Mouse (Mus musculus): ENCODE measurements around the gene Aqp8.
A peak's percentile ranks its signal among the peaks of the same experiment; 100 is the strongest.

Gene Aqp8

DNA sequence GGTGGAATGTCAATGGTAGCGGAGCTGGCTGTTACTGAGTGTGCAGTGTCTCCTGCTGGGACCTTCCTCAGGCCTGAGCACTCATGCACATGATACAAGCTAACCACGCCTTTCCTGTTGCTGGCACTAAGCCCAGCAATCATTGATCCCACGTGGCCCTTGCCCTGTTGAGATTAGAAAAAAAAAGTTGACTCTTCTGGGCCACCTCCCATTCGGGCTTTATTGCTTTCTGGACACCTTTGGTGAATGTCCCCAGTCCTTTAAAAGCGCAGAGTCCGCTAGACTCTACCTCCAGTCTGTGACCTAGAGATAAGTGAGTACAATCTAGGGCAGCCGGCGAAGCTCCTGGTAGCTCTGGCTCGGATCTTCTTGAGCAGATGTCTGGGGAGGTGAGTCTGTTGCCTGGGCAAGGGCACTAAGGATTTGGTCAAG lies at the start of gene Aqp8:
TSS of gene Aqp8 (plus strand) at position 222 of the 432 bp plus-strand sequence.
- peak; percentile 95 for DNase-seq (ENCODE audit: low read depth)

DNA sequence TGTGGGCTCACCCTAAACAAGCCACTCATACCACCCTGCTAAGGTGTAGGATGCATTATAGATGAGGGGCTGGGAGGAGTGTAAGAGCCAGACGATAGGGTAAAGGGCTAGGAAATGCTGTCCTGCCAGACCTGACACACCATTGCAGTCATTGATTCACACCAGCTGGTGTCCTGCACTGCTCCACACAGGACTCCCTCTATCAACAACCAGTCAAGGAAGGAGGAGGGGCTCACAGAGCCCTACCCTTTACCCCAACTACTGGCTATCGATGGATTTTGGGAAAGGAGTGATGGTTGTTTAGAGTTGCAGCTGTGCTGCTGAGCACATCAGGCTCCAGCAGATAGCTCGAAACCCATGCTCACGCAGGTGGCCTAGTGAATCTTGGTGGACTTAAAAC lies 45.3 kb upstream of the Aqp8 start:
- no peak for DNase-seq (ENCODE audit: low read depth)

DNA sequence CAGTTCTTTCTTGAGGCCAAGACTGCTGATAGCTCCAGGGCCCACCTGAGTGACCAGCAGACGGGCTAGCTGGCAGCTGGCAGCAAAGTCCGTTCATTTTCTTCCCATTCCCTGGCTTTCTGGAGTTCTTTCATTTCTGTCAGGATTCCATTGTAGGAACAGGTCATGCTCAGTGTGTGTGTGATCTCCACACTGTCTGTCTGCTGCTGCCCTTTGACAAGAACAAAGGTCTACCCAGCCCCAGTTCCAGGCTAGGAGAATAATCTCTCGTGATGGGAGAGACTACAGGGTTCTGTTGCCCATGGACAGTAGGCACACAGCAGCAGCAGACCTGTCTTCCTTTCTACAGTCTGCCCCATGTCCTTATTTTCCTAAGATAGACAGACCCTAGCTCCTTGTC lies 44.4 kb upstream of the Aqp8 start:
- DNase-seq (ENCODE audit: low read depth): no peak

DNA sequence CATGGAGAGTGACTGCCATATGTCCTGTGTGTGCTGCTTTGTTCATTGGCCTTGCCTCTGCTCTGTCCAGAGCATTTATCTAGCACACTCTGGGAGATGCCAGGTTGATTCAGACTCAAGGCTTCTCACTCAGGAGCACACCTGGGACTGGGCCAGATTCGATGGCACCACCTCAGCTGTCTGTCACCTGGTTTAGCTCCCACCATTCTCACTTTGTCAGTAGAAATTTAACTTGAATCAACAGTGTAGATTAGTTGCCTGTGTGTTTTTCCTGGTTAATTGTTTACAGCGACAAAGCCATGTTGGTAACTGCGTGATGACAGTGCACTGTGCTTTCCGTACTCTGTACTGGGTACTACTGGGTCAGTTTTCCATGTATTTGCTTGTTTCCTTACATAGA lies 42.1 kb upstream of the Aqp8 start:
- DNase-seq (ENCODE audit: low read depth): no peak

DNA sequence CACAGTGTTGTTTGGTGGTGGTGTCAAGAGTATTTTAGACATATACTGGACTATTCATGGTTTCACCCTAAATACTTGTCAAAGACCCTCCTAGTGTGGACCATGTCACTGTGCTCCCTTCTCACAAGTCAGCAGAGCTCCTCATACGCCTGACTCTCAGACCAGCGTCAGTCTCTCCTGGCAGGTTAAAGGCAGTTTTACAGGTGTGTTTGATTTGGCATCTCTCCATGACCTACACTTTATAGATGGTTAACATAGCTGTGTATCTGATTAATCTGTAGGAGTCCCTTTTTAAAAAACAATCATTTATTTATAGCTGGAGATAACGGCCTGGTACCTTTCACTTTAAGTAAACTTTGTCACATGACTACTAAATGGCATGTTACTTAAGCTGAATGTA lies 40.1 kb upstream of the Aqp8 start:
- DNase-seq (ENCODE audit: low read depth): no peak

DNA sequence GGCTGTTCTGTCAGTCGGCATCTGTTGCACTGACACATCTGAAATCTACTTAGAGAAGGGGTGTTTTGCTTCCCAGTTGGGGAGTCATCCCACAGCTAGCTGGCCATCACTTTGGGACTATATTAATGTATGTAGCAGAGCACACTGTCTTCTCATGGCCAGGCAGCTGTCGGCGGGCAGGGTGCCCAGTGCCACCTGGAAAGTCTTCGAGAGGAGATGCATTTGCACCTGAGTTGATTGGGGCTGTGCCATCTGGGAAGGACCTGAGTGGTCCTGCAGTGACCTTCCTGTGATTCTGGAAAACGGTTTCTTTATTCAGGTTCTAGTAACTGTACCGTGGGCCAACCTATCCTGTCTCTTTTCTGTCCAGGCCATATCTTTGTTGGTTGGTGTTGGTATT lies 37.8 kb upstream of the Aqp8 start:
- no peak for DNase-seq (ENCODE audit: low read depth)

DNA sequence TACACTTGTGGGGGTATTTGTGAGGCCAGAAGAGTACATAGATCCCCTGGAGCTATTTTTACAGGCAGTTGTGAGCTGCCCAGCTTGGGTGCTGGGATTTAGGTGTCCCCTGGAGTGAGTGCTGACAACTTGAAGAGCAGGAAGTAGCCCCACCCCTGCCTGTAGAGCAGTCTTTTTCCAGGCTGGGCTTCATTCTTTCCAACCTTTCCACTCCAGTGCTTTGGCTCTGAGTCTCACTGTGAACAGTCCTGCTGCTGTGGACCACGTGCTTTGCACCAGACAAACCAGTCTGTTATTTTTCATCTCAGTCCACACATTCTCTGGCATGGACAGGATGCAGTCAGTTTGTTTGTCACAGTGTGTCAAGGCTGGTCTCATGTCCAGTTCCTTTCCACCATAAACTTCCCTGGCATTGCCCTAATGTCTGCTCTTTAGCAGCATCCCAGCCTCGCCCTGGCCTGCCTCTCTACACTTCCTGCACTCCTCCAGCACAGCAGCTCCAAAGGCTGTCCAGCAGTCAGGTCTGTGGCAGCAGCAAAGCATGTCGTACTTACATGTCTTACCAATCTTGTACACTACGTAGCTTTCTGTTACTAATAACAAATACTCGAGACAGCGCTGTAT lies 36.8 kb upstream of the Aqp8 start:
- DNase-seq (ENCODE audit: low read depth): no peak

DNA sequence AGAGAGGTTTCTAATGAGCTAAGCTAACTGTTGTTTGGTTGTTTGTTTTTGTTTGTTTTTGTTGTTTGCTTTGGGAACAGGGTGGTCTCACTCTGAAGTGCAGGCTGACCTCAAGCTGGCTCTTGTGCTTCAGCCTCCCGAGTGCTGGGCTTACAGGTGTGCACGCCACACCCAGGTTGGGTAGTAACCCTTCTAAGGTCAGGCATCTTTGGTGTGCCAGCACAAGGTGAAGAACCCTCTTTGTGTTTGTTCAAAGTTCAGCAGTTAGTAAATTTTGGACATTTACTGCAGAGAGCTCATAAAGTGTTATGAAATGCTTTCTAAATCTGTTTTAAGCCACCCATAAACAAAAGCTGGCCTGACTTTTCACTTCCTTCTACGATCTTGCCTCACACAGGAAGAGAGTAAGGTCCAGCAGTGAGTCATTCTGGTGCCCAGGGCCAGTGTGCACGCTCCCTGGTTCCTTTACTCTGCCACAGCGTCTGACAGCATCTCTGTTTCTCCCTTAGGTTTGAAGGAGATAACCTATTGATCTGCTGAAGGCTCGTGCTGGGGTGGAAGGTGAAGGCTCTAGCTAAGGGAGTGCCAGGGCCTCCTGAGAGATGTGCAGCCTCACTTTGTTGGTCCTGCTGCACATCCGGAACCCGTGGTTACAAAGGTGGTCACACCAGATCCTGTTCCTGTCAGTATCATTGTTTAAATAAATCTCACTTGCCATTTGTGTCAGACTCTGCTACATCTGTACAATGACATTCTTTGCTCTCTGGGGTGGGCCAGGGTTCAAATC lies 32.3 kb upstream of the Aqp8 start:
- no peak for DNase-seq (ENCODE audit: low read depth)

DNA sequence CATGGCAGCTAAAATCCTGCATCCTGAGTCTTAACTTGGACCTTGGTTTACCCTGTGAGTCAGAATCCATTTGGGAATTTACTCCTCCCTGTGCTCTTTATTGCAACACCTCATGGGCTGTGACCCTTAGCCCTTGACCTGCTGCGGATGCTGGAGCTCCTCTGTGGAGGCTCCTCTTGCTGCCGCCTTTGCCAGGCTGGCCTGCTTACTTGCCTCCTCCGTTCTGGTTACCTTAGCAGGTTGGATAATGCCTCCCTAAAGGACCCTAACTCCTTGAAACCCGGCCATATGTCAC lies 31.7 kb upstream of the Aqp8 start:
- no peak for DNase-seq (ENCODE audit: low read depth)

DNA sequence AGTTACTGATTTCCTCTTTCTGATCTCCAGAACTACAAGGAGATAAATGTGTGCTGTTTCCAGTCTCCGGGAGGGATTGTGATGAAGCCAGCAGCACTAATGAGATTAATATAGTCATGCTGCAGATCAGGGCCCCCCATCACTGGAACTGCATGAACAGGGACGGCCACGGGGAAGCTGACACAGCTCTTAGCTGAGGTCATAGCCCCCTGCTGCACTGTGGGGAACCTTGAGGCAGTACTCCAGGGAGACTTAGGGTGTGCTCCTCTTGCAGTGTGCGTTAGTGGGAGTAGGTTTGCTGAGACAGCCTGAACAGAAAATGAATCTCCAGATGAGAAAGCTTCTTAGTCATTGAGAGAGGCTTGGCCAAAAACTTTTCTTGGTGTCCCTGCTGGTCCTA lies 30.9 kb upstream of the Aqp8 start:
- DNase-seq (ENCODE audit: low read depth): no peak

DNA sequence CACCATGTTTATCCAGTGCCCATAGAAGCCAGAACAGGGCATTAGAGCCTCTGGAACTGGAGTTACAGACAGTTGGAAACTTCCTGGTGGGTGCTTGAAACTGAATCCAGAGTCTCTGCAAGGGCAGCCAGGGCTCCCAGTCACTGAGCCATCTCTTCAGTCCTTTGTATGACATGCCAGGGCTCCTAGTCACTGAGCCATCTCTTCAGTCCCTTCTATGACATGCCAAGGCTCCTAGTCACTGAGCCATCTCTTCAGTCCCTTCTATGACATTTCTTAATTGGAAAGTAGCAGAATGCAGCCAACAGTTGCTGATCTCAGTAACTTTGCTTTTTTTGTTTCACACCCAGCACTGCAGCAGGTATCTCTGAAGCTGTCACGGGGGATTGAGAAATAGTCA lies 20.0 kb upstream of the Aqp8 start:
- no peak for DNase-seq (ENCODE audit: low read depth)

DNA sequence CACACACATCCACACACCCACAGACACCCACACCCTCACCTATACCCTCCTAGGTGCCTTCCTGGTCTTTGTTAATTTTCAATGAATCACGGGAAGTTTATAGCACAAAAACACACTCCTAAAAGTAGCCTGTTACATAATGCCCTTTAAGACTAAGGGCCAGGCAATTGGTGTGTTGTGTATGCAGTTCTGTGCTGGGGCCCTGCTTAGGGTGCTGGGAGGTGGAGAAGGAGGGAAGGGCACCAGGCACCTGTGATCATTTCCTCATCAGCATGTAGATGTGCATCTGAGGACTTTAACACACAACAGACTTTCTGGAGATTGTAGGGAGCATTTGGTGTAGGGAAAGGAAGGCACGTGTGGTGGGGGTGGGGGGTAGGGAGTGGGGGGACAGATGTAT lies 13.3 kb upstream of the Aqp8 start:
- no peak for DNase-seq (ENCODE audit: low read depth)

DNA sequence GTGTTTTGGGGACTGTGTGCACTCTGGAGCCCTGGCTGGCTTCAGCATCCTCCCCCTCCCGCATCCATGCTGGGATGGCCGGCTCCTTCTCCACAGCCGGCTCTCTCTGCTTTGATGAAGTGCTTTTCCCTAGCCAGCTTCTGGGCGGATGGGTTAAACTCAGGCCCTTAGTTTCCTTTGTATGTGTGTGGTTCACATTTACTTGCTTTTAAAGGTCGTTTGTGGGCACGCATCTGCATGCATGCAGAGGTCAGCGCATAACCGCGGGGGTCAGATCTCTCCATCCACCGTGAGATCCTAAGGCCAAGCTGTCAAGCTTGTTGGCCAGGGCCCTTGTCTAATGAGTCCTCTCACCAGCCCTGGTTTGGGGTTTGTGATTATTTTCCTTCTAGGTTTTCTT lies 12.4 kb upstream of the Aqp8 start:
- DNase-seq (ENCODE audit: low read depth): no peak

DNA sequence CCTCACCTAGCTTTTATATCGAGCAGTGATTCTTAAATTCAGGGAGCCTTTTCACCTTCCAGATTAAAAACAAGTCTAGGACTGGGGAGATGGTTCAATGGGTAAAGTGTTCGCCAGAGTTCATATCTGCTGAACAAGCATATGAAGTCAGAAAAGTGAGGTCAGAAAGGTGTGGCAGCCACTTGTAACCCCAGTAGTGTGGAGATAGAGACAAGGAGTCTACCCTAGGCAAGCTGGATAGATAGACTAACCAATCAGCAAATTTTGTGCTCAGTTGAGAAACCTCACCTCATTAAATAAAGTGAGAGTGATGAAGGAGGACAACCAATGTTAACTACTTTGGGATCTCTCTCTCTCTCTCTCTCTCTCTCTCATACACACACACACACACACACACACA lies 11.6 kb upstream of the Aqp8 start:
- no peak for DNase-seq (ENCODE audit: low read depth)

DNA sequence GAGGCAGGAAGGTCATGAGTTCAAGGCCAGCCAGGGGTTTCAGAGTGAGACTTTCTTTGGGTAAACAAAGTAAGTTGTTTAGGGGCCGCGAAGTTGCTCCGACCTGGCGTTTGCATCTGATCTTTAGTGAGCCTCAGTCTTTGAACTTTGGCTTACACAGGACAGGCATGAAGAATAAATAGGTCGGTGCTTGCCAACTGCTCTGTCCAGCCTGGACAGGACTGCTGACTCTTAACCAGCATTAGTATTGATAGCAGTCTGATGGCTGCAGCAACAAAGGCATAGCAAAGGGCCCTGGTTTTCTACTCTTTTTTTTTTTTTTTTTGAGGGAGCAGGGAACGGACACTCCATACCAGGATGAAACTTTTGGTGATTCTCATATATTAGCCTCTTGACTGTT lies 9.5 kb upstream of the Aqp8 start:
- DNase-seq (ENCODE audit: low read depth): no peak

DNA sequence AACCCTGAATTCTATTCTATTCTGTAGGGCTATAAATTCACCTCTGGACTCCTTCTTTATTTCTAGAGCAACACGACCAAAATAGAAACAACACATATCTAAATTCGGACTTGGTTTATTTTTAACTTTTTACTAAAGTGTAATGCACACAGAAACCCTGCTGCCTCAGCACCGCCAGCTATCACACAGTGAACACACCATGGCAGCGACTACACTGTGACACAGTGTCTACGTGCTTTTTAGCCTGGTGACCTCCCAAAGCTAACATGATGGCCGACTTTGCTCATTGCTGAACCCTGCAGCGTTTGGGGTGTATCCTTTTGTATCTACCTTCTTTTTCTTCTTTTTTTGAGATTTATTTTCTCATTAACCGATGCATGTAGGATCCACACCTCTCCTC lies 9.0 kb upstream of the Aqp8 start:
- DNase-seq (ENCODE audit: low read depth): no peak

DNA sequence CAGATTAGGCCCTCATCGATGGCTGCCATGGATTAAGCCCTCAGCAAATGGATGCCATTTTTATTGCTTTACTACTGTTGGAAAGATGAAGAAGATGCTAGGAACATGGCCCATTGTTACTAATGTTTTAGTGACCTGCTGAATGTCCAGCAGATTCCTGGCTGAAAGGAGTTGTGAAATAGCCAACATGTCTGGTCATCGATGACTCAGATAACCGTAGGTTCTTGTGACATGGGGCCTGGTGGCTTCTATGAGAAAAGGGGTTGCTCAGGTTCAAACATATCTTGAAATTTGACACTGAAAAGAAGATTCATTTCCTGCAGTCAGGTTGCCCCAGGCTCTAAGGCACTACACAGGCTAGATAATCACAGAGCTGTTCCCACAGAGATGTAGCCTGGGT lies 7.0 kb upstream of the Aqp8 start:
- DNase-seq (ENCODE audit: low read depth): no peak

DNA sequence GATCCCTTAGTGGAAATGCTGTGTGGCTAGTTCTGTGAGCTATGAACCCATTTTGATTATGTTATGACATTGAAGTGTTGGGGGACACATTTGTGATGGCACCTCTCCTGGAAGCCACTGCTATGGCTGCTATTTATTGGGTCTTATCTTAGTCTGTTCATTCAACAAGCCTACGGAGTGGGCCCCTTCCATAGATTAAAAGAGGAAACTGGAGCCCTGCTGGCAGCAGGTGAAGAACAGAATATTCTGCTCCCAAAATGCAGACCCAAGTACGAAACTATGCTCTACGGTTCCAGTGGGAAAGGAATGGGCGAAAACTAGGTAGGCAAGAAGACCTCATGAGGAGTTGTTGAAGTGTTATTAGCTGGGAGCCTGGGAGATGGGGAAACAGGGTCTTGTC lies 3.8 kb upstream of the Aqp8 start:
- DNase-seq (ENCODE audit: low read depth): no peak

DNA sequence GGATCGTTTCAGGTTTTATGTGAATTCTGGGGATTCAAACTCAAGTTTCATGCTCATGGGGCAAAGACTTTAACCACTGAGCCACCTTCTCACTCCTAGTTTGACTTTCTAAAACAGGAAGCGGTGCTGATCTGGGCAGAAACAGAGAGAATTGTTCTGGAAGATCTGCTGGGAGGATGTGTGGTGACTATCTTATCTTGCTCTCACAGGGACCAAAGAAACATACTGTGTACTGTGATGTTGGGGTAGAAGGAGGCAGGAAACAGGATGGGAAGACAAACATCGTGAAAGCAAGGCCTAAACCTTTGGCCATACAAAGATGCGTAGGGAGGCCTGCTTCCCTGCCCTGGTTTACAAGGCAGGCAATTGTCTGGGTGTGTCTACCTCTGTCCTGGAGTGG lies 2.8 kb upstream of the Aqp8 start:
- DNase-seq (ENCODE audit: low read depth): peak; percentile 67

DNA sequence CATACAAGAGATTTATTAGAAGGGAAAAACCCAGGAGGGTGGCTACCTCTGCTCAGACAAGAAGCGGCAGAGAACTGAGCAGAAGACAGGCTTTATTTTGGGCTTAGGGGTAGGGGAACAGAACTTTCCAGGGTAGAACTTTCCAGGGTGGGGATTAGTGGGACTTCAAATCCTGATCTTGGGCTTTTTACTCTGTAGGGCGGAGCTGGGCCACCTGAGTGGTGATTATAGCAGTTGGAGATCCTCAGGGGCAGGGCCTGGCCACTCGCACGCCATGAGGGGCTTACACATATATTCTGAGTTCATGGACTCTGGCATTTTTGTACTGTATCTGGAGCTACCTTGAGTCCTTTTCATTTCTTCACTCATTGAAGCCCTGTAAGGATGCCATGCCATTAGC lies 775 bp upstream of the Aqp8 start:
- DNase-seq (ENCODE audit: low read depth): no peak

DNA sequence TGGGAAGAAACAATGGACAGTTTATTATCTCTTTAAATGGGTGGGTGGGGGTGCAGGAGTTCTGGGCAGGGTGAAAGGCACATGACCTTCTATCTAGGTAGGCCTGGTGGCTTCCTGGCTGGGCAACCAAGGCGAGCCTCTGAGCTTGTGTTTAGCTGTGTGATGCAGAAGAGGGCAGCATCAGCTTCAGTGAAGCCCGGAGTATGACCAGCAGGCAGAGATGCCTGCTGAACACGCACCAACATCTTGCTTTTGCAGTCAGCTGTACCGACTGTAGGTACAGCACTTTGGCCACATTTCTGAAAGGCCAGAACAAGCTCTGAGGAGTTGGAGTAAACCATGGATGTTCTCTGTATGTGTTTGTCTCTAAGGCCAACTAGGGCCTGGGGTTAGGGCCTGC lies 1.5 kb downstream of the Aqp8 start:
- DNase-seq (ENCODE audit: low read depth): no peak

DNA sequence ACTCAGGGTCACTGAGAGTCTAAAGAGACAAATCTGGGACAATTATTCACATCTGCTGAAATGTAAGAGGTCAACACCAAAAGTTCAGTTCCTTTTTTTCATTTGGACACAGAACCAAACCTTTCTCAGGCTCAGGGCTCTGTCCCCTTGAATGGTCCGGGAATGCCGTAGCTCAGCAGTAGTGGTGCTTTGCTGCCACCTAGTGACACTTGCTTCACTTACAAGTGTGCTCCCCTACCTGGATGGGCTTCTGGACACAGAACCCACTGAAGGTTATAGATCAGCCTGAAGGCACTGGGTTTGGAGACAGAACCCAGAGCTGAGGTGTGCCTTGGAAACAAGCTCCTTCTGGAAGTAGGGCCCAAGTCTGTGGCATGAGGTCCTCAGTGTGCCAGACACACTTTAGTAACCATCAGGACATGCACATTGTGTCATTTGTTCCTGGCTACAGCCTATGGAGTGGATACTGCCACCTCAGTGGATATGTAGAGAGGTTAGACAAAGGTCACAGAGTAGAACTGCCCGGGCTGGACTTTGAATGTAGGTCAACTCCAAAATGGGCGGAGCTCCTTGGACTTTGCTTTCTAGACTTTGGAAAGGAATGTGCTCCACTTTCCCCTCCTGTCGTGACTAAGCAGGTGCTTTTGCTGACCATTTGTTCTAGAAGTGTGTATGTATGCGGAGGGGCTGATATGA lies 3.7 kb downstream of the Aqp8 start:
- DNase-seq (ENCODE audit: low read depth): peak; percentile 46

DNA sequence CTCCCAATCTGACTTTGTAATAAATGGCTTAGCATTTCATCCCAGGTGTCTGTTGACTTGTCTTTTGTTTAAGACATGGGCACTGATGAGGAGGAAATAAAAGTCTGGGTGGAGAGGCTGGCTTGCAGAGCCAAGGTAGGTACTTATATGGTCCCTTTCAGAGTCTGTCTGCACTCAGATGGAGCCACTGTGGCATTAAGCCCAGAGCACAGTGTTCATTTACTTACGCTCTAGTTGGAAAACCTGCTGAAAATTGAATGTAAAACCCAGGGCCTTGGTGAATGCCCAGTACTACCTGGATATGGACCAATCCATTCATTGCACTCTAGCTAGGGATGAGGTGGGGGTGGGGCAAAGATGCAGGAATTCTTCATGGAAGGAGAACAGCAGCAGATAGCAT lies 5.9 kb downstream of the Aqp8 start:
- no peak for DNase-seq (ENCODE audit: low read depth)

DNA sequence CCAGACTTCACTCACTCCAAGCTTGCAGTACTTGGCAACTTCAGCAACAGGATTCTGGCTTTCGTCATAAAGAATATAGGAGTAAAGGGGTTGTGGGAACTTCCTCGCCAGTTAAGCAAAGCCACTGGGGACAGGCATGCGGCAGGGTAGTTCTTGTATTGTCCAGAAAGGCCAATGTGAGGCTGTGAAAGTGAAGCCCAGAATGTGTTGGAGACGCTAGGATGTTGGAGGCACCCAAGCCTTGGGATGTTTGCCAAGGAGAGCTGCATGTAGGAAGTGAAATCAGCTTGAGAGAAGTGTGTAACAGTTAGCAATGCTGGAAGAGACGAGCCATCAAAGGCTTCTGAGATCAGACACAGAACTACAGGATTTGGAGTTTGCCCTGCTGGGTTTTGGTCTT lies 25.6 kb downstream of the Aqp8 start:
- no peak for DNase-seq (ENCODE audit: low read depth)
